Mouse (Mus musculus): Measurements from ENCODE around the gene Nlrp4b. TPM values are rescaled to one million over a fixed set of nuclear protein-coding genes. Genes with fewer than 3 reads are reported as not detected.

Gene Nlrp4b
- polyA plus RNA-seq (2014; fragmentation: Illumina TruSeq; extraction: RNeasy Lipid Tissue Mini Kit (QIAGEN cat#74804); ENCODE audit: low read depth, low replicate concordance): not detected

GRCm38 (mm10) chr7:10687489-10687888 is at the start of gene Nlrp4b:
Nlrp4b (plus strand) TSS chr7:10687789.

GRCm38 (mm10) chr7:10754264-10754663 is 66.7 kb downstream of the Nlrp4b start, which contains the start of gene Vmn1r71:
Vmn1r71 (minus strand) TSS chr7:10754364.

Other genes starting within 250 kb of the Nlrp4b start
- not detected for gene Vmn1r67, start 244.5 kb upstream of the Nlrp4b start, polyA plus RNA-seq (2014; fragmentation: Illumina TruSeq; extraction: RNeasy Lipid Tissue Mini Kit (QIAGEN cat#74804); ENCODE audit: low read depth, low replicate concordance)
- 5.8 TPM for gene Zik1, start 192.4 kb upstream of the Nlrp4b start, polyA plus RNA-seq (2014; fragmentation: Illumina TruSeq; extraction: RNeasy Lipid Tissue Mini Kit (QIAGEN cat#74804); ENCODE audit: low read depth, low replicate concordance)
- gene Vmn1r68, start 129.3 kb upstream of the Nlrp4b start, polyA plus RNA-seq (2014; fragmentation: Illumina TruSeq; extraction: RNeasy Lipid Tissue Mini Kit (QIAGEN cat#74804); ENCODE audit: low read depth, low replicate concordance): 0.03 TPM
- gene Vmn1r69, start 74.1 kb upstream of the Nlrp4b start, polyA plus RNA-seq (2014; fragmentation: Illumina TruSeq; extraction: RNeasy Lipid Tissue Mini Kit (QIAGEN cat#74804); ENCODE audit: low read depth, low replicate concordance): not detected
- gene Vmn1r70, start 56.3 kb upstream of the Nlrp4b start, polyA plus RNA-seq (2014; fragmentation: Illumina TruSeq; extraction: RNeasy Lipid Tissue Mini Kit (QIAGEN cat#74804); ENCODE audit: low read depth, low replicate concordance): not detected
- gene Vmn1r71, start 66.6 kb downstream of the Nlrp4b start, polyA plus RNA-seq (2014; fragmentation: Illumina TruSeq; extraction: RNeasy Lipid Tissue Mini Kit (QIAGEN cat#74804); ENCODE audit: low read depth, low replicate concordance): not detected
- gene Zscan4b, start 217.3 kb downstream of the Nlrp4b start, polyA plus RNA-seq (2014; fragmentation: Illumina TruSeq; extraction: RNeasy Lipid Tissue Mini Kit (QIAGEN cat#74804); ENCODE audit: low read depth, low replicate concordance): not detected

Measured in testis, adult 10 weeks (tissue).